Mouse (Mus musculus) erythroblast, embryonic 14.5 days (primary cell): Measurements from ENCODE around the gene Tle3.

Experiments
- GATA1 ChIP-seq: IDR thresholded peaks from 2 replicates; pipeline ENCODE4 v1.6.1; 2012; ENCODE audit warnings: low read length, inconsistent platforms, mixed read lengths
- TAL1 ChIP-seq: IDR thresholded peaks from 3 replicates; pipeline ENCODE4 v1.6.1; 2012; ENCODE audit warnings: low read length, inconsistent platforms, mixed read lengths

GRCm38 (mm10) chr9:61373942-61374900 lies 2.1 kb downstream of the Tle3 start:
- TF ChIP-seq GATA1 (no peak), TAL1 (no peak)
